Mouse (Mus musculus): ENCODE measurements around the gene Coro1a.

Coro1a gene

GRCm38 (mm10) chr7:126708175-126708952 lies 777 bp upstream of the Coro1a start:
- in situ Hi-C loops (cut with MboI) = no loop called here

GRCm38 (mm10) chr7:126704121-126704980 lies 3.2 kb downstream of the Coro1a start:
- in situ Hi-C loops (cut with MboI) = no loop called here

- in situ Hi-C loops (cut with MboI) = no loop called here
Measured at GRCm38 (mm10) chr7:126703757-126704077, 3.9 kb downstream of the Coro1a start.

- in situ Hi-C loops (cut with MboI) = no loop called here
Measured at GRCm38 (mm10) chr7:126702861-126703756, 4.5 kb downstream of the Coro1a start.

GRCm38 (mm10) chr7:126702358-126702757 lies 5.2 kb downstream of the Coro1a start:
- in situ Hi-C loops (cut with MboI) = no loop called here

DNA sequence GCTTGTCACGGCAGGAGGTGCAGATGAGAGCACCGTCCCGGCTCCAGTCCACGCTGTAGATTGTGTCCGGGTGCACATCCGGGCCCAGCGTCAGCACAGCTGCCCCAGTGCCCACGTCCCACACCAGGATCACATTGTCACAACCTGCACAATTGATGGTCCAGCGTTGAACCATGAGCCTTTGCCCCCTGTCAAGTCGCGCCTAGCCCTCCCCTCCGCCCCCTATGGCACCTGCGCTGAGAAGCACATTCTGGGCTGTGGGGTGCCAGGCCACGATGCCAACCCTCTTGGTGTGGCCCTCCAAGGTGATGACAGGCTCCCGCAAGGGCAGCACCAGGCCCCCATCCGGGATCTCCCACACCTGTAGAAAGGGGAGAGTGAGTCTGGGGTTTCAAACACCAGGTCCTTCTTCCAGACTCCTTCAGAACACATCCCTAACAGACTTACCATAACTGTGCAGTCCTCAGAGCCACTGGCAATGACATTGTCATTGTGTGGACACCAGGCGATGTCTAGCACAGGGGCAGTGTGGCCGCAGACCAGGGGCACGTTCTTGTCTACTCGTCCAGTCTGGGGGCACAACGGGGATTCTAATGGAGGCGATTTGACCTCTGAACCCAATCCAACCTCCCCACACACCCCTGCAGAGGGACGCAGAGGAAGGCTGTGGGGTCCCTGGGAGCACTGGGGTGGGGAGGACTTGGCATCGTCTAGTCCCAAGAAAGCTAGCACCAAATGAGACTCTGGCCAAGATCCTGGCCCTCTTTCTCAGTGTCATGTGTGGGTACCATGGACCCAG lies 5.8 kb downstream of the Coro1a start:
- in situ Hi-C loops (cut with MboI) = no loop called here

DNA sequence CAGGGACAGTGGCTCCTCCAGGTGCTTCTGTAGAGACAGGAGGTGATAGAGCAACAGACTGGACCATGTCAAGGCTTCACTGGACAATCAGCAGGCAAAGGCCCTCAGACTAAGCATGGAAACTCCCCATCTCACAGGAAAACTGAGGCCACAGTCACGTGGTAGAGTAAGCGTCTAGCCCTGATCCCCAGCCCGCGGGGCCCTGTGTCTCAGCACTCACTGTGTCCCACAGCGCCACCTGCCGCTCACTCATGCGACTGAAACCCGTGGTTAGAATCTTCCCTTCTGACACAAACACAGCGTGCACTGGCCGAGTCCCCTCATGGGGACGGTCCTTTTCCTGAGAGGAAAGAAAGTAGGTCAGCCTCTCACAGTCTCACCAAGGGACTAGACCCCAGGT lies 6.5 kb downstream of the Coro1a start:
- in situ Hi-C loops (cut with MboI) = no loop called here

DNA sequence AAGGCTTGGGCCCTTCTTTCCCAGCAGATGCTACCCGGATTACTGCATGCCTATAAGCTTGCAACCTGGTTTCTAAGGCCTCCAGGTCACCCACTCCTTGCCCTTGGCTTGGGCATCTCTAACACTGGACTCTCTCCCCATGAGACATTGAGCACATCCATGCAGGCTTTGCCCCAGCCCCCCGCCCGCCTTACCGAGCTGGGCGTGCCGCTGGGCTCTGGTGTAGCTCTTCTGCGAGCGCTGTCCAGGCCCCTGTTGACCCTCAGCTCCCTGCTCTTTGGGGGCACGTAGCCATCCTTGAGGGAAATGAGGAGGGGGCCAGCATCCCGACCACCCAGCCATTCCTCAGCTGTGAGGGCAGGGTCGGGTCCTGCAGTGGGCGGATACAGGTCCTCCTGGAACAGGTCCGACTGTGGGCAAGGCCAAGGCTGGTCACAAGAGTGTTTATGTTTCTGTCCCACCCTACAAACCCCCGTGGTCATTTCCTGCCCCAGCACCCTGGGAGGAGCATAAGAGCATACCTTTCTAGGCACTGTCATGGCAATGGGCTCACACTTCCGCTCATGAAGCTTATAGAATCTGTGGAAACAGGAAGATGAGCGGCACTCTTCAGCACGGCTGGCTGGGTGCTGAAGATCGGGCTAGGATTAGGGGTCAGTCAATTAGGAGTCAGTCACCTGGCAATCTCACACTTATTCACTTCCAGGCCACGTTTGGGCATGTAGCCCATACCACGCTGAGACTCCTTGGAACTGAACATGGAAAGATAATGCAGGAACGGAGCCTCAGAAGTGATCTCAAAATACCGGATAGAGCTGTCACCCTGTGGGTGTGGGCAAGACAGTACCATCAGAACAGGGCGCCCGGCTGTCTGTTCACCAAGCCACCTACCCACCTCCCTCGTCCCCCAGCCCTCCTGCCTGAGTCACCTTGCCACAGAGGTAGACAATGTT lies 7.2 kb downstream of the Coro1a start:
- in situ Hi-C loops (cut with MboI) = no loop called here

DNA sequence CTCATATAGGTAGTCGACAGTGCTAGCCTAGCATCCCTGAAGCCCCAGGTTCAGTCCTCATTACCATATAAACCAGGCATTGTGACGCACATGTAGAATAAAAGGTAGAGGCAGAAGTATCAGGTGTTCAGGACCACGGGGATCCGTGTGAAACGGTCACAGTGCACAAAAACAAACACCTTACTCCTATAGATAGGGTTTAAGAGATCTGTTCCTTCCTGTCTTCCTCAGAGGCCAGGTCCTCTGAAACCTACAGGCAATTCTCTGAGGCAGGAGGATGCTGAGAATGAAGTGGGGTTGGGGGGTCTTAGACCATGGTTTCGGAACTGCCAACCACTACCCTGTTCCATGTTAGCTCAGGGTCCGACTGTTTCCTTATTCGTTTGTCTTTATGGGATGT lies 9.7 kb downstream of the Coro1a start:
- in situ Hi-C loops (cut with MboI) = loop anchor here (10.0 kb wide), 1 partner anchor 113 kb away; the partner anchor contains the start of genes Apobr and Cln3

DNA sequence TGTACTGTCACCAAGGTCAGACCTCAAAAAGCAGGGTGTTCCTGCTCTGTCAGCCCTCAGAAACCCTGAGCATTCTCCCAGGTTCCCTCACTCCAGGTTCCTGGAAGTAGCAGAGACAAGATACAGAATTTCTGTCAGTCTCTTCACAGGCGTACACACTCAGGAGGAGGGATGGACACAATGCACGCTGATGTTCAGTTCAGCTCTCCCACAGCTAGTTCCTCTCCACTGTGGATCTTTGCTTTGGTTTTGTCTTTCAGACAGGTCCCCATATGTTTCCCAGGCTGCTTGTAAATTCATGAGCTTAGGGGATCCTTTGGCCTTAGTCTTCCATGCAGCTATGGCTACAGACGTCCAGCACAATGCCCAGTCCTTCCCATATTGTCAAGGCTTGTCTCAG lies 10.7 kb downstream of the Coro1a start:
- in situ Hi-C loops (cut with MboI) = loop anchor here (10.0 kb wide), 1 partner anchor 112 kb away; the partner anchor contains the start of genes Apobr and Cln3

- in situ Hi-C loops (cut with MboI) = loop anchor here (10.0 kb wide), 1 partner anchor 112 kb away; the partner anchor contains the start of genes Apobr and Cln3
Measured at GRCm38 (mm10) chr7:126696303-126696702, 11.3 kb downstream of the Coro1a start.

DNA sequence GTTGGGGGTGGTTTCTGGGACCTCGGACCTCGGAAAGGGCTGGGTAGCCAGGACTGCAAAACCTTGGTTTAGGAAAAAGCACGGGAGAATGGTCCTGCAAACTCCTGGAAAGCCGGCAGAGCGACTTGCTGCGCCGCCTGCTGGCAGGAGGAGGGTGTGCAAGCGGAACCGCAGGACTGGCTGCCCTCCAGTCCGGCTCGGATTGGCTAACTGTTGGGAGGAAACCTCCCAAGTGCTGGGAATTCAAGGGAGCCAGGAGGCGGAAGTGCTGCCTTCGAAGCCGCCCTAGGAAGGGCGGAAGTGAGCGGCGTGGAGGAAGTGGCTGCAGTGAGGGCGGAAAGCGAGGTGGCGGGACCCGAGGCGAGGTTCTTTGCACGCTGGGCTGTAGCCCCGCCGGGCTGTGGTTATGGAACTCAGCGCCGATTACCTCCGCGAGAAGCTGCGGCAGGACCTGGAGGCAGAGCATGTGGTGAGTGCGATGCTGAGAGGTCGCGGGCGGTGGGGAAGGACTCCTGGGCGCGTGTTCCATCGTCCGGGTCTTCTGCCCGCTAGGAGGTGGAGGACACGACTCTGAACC lies 11.9 kb downstream of the Coro1a start, which contains the start of gene Slx1b:
TSS of gene Slx1b (minus strand) at position 154 of the 577 bp plus-strand sequence.
- in situ Hi-C loops (cut with MboI) = loop anchor here (10.0 kb wide), 1 partner anchor 111 kb away; the partner anchor contains the start of genes Apobr and Cln3

GRCm38 (mm10) chr7:126695210-126695611 lies 12.4 kb downstream of the Coro1a start, which contains the start of gene Bola2:
TSS of gene Bola2 (plus strand) at chr7:126695401.
- in situ Hi-C loops (cut with MboI) = loop anchor here (10.0 kb wide), 1 partner anchor 110 kb away; the partner anchor contains the start of genes Apobr and Cln3

DNA sequence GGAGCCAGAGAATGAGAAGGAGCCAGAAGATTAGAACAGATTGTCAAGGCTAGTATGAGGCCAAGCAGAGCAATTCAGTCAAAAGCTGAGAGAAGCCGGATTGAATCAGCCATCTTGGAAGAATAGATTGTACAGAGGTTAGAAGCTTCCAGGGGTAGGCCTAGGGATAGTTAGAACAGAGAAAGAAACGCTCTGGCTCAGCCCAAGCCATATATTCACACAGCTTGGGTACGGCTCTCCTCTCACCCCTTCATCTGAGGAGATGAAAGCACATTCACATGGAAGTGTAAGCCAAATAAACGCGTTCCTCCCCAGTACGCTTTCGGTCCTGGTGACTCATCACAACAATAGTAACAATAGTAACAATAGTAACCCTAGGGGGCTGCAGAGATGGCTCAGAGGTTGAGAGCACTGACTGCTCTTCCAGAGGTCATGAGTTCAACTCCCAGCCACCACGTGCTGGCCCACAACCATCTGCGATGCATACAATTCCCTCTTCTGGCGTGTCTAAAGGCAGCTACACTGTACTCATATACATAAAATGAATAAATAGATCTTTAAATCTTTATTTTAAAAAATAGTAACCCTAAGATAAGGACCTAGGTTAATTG lies 13.0 kb downstream of the Coro1a start:
- in situ Hi-C loops (cut with MboI) = loop anchor here (5.0 to 10.0 kb wide), 2 partner anchors 47 to 110 kb away; partner anchors contain the start of genes Apobr, Cln3 and Sgf29

DNA sequence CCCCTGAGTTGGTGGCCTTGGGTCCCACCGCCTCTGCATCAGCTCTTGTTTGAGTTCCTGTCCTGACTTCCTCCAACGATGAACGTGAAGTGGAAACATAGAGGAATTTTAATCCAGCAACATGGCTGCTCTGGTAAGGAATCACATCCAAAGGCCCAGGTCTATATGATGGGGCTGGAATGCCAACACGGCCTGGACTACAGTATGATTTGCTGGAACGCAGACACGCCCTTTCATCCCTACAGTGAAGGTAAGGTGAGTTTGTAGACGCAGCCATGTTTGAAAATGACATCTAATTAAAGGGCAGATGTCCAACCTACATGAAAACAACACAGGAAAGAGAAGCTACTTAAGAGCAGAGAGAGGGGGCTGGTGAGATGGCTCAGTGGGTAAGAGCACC lies 13.8 kb downstream of the Coro1a start:
- in situ Hi-C loops (cut with MboI) = loop anchor here (5.0 to 10.0 kb wide), 2 partner anchors 46 to 109 kb away; partner anchors contain the start of genes Apobr, Cln3 and Sgf29

GRCm38 (mm10) chr7:126693256-126693655 lies 14.3 kb downstream of the Coro1a start:
- in situ Hi-C loops (cut with MboI) = loop anchor here (5.0 to 10.0 kb wide), 2 partner anchors 46 to 108 kb away; partner anchors contain the start of genes Apobr, Cln3 and Sgf29

- in situ Hi-C loops (cut with MboI) = loop anchor here (5.0 to 10.0 kb wide), 2 partner anchors 45 to 108 kb away; partner anchors contain the start of genes Apobr, Cln3 and Sgf29
Measured at GRCm38 (mm10) chr7:126692426-126692825, 15.2 kb downstream of the Coro1a start.

DNA sequence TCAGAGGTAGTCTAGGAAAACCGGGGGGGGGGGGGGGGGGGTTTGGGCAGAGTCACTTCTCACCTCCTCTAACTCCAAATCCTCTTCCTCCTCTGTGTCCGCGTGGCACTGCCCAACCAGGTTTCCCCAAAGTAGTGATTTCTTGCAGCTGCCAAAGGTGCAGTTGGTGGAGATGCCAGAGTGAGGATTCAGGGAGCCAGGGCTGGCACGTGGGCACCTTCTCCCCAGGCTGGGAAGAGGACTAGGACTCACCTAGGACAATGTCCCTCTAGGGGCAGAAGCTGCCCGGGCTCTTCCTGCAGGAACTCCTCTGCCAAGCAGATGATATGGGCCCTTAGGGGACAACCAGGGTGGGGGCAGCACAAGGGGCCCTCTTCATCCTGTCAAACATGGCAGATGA lies 15.9 kb downstream of the Coro1a start:
- in situ Hi-C loops (cut with MboI) = loop anchor here (5.0 to 10.0 kb wide), 2 partner anchors 44 to 107 kb away; partner anchors contain the start of genes Apobr, Cln3 and Sgf29
